Mouse (Mus musculus) midbrain, embryonic 13.5 days (tissue): ENCODE results near the gene Ube2e2. TPM values are rescaled to one million over a fixed set of nuclear protein-coding genes. Genes with fewer than 3 reads are reported as not detected.

Source experiments
- ATAC-seq: fragments of 200-750 bp; cut with Nextera tagmentation; 2 replicates; pipeline ENCODE4 v1.8.0; 2017; ENCODE audit warnings: mild to moderate bottlenecking, moderate TSS enrichment, moderate library complexity
- H3K27ac ChIP-seq: fragments of 300-500 bp; sonication (generic); 2 replicates; pipeline ENCODE4 v1.5.1; 2015; ENCODE audit warnings: inconsistent platforms, mild to moderate bottlenecking, moderate library complexity
- H3K27me3 ChIP-seq: fragments of 300-500 bp; sonication (generic); 2 replicates; pipeline ENCODE4 v1.6.1; 2015; ENCODE audit warnings: mild to moderate bottlenecking, inconsistent platforms
- H3K36me3 ChIP-seq: fragments of 300-500 bp; sonication (generic); 2 replicates; pipeline ENCODE4 v1.6.1; 2015; ENCODE audit warnings: mild to moderate bottlenecking, inconsistent platforms
- H3K4me1 ChIP-seq: fragments of 300-500 bp; sonication (generic); replicated peaks from 2 replicates; pipeline ENCODE4 v1.6.1; 2015; ENCODE audit warnings: inconsistent platforms
- H3K4me2 ChIP-seq: fragments of 300-500 bp; sonication (generic); replicated peaks from 2 replicates; pipeline ENCODE4 v1.6.1; 2015; ENCODE audit warnings: moderate library complexity, mild to moderate bottlenecking, inconsistent platforms
- H3K4me3 ChIP-seq: fragments of 300-500 bp; sonication (generic); replicated peaks from 2 replicates; pipeline ENCODE4 v1.5.1; 2015; ENCODE audit warnings: mild to moderate bottlenecking, inconsistent platforms
- H3K9ac ChIP-seq: fragments of 300-500 bp; sonication (generic); replicated peaks from 2 replicates; pipeline ENCODE4 v1.6.1; 2015; ENCODE audit warnings: mild to moderate bottlenecking, inconsistent platforms
- H3K9me3 ChIP-seq: fragments of 300-500 bp; sonication (generic); 2 replicates; pipeline ENCODE4 v1.6.1; 2016; ENCODE audit warnings: mild to moderate bottlenecking, inconsistent platforms
- WGBS: fragments of 180-500 bp; shearing (Covaris S2); methylation state at CpG from one replicate; pipeline ENCODE4 v1.1.7; 2015; 5-methylcytosine and 5-hydroxymethylcytosine counted together
- polyA plus RNA-seq: library from polyadenylated mRNA; unstranded; fragments of >200 nt; fragmentation: Nextera tagmentation; extraction: Ambion mirVana; gene quantifications from 2 replicates; pipeline ENCODE4 v1.2.1, GENCODE M21; 2015

The Ube2e2 gene
- polyA plus RNA-seq, 1 experiment from 2014 or later, result 95.4 TPM

- H3K27me3 ChIP-seq, result no peaks in the 10 kb centered on the region
- H3K27ac ChIP-seq, result no peak overlapping the region
- no peaks in the 10 kb centered on the region for H3K9me3 ChIP-seq
- 84% methylated on average over 2 of the region's 2 CpGs for WGBS
- no peak overlapping the region for H3K4me2 ChIP-seq
- no peaks in the 10 kb centered on the region for H3K4me1 ChIP-seq
- no peaks in the 10 kb centered on the region for H3K36me3 ChIP-seq
- no peak overlapping the region for H3K4me3 ChIP-seq
- no peak overlapping the region for H3K9ac ChIP-seq
- ATAC-seq, result no peak
Observed at GRCm38 (mm10) chr14:18530899-18531298, 363.2 kb downstream of the Ube2e2 start.

- H3K36me3 ChIP-seq, result no peaks in the 10 kb centered on the region
- no peak overlapping the region for H3K27ac ChIP-seq
- H3K27me3 ChIP-seq, result no peaks in the 10 kb centered on the region
- ATAC-seq, result no peak
- no peaks in the 10 kb centered on the region for H3K4me1 ChIP-seq
- H3K9me3 ChIP-seq, result no peaks in the 10 kb centered on the region
- no peak overlapping the region for H3K9ac ChIP-seq
- no peak overlapping the region for H3K4me3 ChIP-seq
- no peak overlapping the region for H3K4me2 ChIP-seq
- 90% methylated on average over 4 of the region's 4 CpGs for WGBS
Observed at GRCm38 (mm10) chr14:18530496-18530895, 363.6 kb downstream of the Ube2e2 start.
